Mouse (Mus musculus) right cerebral cortex, postnatal 10 days (tissue): ENCODE results near the gene Mink1.
"Not testable (repeated sequence)": the region's sequence is repeated elsewhere in the genome, so short reads cannot be mapped to it uniquely, and the experiment has no call there.

Source experiments
- DNase-seq, 2 experiments: peaks; one replicate each; pipeline ENCODE4 v3.0.0; 2021; ENCODE audit warnings: low spot score in 2 of 2

Mink1 gene

DNA sequence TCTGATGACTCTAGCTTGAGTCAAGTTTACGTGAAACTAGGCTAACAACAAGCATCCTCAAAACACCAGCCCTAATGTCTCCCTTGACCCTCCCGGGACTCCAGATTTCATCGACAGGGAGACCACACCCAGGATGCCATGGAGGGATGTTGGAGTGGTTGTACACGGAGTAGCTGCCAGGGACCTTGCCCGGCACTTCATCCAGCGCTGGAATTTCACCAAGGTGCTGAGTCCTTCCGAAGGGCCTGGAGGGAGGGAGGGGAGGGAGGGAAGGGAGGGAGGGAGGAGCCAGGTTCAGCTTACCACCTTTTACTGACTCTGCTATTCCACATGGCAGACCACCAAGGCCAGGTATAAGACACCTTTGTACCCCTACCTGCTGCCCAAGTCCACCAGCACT lies 8.7 kb upstream of the Mink1 start:
- no peak for DNase-seq

DNA sequence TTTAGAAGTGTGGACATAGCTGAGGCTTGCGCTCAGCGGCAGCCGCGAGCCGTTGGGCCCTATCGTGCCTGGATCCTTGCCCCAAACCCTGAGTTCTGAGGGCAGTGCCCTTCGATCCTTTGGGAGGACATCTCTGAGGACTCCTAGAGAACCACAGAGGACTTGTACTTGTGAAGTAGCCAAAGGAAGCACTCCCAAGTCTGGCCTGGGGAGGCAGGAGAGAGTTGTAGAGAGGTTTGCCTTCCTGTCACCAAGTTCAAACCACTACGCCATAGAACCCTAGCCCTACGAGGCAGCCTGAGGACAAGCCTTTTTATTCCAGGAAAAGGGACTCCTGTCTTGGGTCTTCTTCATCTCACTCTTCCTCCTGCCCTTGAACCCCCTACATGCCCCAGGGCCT lies 5.1 kb upstream of the Mink1 start:
- no peak for DNase-seq

- no peak for DNase-seq
These were observed 769 bp upstream of the Mink1 start for GRCm38 (mm10) chr11:70561937-70562286.

DNA sequence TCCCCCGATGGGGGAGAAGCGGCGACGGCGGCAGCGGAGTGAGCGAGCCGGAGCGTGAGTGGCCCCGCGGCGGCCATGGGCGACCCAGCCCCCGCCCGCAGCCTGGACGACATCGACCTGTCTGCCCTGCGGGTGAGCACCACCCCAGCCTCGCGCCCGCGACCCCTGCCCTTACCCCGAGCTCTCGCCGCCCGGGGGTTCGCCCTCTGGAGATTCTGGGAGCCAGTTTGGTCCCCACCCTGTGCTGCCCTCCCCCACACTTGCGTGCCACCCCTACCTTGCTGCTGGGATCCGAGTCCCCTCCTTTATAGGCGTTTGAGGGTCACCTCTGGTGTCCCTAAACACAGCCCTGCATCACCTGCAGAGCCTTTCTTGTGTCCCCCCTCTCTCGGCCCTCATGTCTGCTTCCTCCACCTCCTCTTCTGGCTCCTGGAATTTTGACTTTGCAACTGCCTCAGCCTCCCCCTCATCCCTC lies 351 bp downstream of the Mink1 start:
- DNase-seq: no peak

DNA sequence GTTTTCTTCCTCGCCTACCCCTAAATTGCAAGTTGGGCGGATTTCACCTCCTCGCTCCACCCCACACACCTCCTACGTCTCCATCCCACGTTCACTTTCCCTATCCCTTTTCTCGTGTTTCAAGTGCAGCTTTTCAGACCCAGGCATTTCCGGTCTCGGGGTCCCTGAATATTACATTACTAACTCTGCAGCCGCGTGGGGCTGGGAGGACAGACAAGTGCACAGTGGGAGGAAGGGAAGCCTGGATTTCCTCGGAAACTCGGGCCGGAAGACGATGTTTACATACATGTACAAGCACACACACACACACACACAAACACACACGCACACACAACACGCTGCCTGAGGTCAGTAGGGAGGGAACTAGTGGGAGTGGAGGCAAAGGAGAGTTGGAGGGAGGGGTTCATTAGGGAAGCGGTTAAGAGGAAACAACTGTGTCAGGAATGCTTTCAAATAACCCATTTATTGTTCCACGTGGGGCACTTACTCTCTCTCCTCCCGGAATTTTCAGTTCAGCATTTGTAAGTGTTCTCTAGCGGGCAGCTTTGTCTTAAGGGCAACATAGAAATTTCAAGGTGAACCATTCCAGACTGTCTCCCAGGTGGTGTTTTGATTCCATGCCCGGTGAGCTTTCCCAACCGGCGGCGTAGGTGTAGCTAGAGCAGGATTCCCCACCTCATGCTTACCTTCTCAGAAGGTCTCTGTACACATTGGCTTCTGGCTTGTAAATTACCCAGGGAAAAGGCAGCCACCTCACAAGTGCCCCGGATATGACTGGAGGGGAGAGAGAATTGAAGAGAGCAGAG lies 992 bp downstream of the Mink1 start:
- DNase-seq: peak in 1 of 2 experiments; percentile 55

DNA sequence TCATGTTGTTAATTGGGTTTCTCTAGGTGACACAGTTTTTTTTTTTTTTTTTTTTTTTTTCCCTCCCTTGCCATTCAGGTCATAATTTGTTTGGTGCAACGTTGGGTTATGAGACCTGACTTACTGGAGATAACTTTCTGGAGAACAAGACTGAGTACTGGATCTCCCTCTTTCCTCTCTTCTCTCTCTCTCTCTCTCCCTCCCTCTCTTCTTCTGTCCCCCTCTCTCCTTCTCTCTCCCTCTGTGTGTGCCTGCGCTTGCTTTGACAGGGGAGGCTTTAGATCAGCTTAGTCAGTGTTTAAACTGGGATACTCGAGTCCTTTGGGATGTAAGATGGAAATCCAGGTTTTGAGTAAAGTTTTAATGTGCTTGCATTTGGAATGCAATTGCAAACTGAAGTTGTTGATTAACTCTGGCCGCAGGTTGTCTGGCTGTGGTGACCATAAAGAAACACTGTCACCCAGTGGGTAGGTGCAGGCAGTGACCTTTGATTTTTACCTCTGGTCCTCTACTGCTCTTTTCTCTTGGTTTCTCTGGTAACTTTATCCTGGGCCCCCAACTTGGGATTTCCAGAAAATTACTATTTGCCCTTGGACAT lies 1.7 kb downstream of the Mink1 start:
- DNase-seq: no peak

DNA sequence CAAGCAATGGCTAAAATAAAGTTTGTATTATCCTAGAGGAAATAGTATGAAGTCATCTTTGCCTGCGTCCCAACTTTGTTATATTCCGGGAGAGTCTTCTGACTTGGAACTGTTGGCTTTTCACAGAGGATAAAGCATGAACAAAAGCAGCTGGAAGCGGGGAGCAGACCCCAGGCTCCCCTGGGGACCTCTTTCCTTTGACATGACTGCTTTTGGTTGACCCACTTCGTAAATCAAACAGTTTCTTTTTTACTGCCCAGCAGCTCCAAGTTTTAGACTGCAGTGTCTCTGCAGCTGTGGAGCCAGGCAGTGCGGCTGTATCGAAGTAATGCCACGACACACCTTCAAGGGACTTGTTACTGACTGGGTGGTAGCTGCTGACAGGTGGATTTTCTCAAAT lies 3.9 kb downstream of the Mink1 start:
- DNase-seq: no peak

DNA sequence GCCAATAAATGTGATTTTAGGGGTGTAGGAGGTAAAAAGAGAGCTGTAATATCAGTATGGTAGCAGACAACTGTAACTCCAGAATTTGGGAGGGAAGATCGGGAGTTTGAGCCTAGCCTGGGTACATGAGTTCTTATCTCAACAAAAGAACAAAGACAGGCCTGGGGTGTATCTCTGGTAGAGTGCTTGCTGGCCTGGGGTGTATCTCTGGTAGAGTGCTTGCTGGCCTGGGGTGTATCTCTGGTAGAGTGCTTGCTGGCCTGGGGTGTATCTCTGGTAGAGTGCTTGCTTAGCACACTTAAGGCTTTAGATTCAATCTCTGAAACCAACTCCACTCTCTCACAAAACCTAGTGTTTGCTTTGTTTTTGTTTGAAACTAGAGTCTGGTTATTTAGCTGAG lies 7.9 kb downstream of the Mink1 start:
- DNase-seq: not testable (repeated sequence)

GRCm38 (mm10) chr11:70571641-70572040 lies 9.0 kb downstream of the Mink1 start:
- DNase-seq: no peak

DNA sequence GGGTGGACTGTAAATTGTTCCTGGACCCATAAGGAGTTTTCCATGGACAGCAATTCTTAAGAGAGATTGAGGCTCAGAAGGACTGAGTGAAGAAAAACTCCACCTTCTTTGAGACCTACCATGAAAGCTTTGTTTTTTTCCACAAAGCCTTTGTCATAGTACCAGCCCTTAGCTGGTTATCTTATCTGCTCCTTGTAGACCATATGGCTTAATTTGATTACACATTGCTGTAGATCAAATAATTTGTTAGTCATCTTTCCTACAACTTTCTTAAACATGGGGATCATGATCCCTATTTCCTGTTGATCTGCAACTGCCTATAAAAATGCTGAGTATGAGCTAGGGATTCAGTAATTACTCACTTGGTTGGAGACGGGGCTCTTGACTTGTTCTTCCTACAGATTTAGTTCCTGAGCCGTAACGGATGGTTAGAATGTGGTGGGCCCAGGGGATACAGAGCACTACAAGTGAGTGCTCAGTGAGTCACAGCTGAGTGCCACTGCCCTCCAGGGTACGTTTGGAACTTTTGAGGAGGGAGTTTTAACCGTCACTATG lies 9.7 kb downstream of the Mink1 start:
- no peak for DNase-seq

GRCm38 (mm10) chr11:70573872-70574271 lies 11.2 kb downstream of the Mink1 start:
- DNase-seq: peak in 1 of 2 experiments; percentile 45

DNA sequence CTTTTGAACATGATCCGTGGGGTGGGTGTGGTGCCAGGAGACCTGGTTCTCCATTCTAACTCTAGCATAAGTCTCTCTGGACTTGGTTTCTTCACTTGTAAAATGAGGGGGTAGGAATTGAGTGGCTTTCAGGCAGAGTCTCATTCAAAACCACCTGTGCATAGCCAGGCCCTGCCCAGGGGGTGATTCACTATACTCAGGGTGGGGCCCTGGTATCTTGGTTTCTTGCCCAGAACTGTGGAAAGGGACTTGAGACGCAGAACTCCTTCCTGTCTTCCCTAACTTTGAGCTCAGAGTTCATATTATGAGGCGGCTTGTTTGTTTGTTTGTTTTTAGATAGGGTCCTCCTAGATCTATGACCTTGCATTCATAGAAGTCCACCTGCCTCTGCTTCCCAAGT lies 14.5 kb downstream of the Mink1 start:
- no peak for DNase-seq

GRCm38 (mm10) chr11:70578962-70579361 lies 16.3 kb downstream of the Mink1 start:
- no peak for DNase-seq

GRCm38 (mm10) chr11:70579710-70580357 lies 17.2 kb downstream of the Mink1 start:
- DNase-seq: no peak

- DNase-seq: no peak
These were observed 17.7 kb downstream of the Mink1 start for GRCm38 (mm10) chr11:70580358-70580720.

GRCm38 (mm10) chr11:70580921-70581320 lies 18.2 kb downstream of the Mink1 start:
- DNase-seq: no peak

DNA sequence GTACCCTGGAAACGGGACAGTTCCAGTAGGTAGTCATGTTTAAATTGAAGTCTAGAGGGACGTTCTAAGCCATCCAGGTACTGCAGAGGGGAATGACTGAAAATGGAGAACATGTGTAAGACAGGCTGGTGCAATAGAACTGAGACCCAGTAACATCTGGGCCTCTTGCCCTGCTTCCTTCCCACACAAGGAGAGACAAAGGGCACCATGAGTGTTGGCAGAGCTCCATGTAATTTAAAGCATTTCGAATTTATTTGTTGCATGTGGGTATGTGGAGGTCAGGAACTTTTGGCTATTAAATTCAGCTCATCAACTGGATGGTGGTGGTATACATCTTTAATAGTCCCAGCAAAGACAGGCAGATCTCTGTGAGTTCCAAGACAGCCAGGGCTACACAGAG lies 19.5 kb downstream of the Mink1 start:
- DNase-seq: no peak

DNA sequence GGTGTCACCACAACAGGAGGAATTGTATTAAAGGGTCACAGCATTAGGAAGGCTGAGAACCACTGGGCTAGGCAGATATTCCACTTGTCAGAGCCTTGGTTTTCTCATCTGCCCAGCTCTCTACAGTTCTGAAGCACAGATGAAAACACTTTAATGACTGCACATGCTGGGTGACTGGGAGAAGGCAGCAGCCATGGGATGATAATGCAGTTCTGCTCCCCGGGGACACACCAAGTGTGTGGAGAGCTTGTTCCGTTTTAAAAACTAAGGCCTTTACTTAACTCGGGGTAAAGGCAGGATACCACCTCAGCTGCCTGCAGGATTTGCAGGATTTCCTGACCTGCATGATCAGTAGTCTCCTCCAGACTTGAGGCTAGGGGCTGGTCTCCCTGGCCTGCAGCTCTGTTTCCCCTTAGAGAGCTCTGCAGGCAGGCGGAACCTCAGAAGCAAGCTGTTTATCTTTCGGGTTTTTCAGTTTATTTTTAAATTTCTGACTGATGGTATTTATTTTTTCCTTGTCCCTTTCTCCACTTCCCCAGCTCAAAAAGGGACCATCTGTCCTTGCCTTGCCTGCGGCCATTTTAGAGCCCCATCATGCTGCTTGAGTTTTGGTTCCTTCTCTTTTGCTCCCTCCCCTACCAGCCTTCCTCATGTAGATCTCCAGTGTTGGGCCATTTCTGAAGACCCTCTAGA lies 20.5 kb downstream of the Mink1 start:
- DNase-seq: no peak

GRCm38 (mm10) chr11:70583775-70584174 lies 21.1 kb downstream of the Mink1 start:
- no peak for DNase-seq

DNA sequence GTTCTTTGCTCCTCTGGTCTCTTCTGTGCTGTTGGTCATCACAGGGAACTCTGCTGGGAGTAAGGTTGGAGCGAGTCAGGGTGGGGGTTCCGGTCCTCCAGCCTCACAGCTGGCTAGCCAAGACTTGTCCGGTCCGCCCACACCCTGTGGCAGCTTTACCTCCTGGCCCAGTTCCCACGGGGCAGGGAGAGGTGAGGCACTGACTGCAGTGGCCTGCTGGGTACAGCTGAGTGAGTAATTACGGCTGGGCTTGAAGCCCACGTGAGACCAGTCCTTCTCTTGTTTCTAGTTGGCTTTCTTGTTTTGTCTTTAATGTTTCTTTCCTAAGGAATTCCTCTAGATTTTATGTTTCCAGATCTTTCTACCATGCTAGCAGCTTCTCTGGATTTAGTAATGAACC lies 22.8 kb downstream of the Mink1 start:
- peak in 1 of 2 experiments; percentile 63 for DNase-seq

- DNase-seq: no peak
These were observed 23.6 kb downstream of the Mink1 start for GRCm38 (mm10) chr11:70586261-70586660.

DNA sequence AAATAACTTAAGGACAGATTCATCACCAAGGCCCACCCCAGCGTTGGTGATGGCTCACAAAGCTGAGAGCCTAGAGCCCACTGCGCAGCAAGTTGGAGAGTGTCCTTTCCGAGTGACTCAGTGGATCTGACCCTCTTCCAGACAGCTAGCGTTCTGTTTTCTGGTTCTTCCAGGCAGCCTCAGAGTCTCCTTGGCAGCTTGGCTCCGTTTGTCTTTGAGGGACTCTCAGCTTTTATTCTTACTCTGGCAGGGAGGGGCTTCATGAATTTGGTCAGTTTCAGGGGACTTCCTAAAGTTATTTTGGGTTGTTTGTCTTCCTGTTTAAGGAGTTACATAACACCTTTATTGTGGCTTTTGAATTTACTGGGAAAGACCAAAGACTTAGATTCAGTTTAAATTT lies 24.3 kb downstream of the Mink1 start:
- no peak for DNase-seq
